Mouse (Mus musculus) c-Kit-negative CD71-positive TER-119-positive erythroid progenitor cells, embryonic 14.5 days (primary cell): ENCODE data around the gene Cox20.

Source experiments
- DNase-seq: peaks from one replicate; pipeline ENCODE4 v3.0.0-alpha.2; 2013; ENCODE audit warnings: low read depth, low spot score

Cox20 gene

DNA sequence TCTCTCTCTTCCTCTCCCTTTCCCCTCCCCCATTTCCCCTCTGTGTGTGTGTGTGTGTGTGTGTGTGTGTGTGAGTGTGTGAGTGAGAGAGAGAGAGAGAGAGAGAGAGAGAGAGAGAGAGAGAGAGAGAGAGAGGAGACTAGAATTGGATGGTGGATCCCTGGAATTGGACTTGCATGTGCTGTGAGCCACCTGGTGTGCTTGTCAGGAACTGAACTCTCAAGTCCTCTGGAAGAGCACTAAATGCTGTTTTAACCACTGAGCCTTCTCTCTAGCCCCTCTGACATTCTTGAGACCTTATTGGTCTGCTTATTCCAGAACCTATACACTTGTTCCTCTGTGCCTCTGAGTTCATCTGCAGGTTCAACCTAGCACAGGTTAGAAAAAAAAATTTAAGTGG, 32.7 kb downstream of the Cox20 start:
- DNase-seq: no peak

DNA sequence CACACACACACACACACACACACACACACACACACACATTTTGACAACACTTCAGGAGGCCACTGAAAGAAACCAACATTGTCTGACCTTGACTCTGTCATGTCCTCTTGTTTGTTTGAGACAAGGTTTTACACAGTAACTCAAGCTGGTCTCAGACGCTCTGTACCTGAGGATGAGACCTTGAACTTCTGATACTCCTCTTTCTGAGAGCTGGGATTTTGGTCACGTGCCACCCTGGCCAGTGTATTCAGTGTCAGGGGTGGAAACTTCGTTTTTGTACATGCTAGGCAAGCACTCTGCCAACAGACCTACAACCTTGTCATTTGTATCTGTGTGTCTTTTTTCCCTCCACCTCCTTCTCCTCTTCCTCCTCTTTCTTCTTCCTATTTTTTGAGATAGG, 35.6 kb downstream of the Cox20 start:
- DNase-seq: no peak

DNA sequence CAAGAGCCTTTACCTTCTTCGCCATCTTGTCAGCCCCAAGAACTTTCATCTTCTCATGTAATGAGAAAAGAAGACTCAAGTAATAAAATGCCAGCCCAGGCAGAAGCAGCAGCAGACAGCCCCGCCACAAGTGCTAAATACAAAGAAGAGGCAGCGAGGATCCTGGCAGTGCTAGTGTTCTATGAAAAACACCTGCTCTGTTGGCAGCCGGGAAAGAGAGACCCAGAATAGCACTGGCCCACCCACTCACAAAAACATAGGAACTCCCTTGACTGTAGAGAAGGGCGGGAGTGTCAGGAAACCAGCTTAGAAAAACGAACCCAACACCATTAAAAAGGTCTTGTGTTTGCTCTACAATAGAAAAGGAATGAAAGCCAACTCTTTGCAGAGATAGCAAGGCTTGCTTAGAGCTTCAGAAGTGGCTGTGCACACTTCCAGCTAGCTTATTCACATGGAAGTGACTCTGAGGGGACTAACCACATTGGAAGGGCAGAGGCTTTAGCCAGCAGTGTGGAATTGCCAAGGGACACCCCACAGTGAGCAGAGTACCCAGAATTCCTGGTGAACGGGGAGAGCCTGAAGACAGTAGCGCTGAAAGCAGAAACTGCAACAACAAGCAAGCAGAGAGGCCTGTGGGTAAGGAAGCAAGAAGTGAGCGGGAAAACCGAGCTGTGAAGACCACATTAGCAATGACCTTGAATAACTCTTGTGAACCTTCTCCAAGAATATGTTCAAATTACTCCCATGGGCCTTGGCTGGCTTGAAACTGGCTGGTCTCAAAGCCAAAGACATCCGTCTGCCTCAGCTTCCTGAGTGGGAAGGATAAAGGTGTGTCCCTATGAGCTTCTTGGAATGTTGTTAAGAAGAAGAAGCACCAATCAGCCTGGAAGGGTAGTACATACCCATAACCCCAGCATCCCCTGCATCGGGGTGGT, 39.1 kb downstream of the Cox20 start:
- DNase-seq: no peak

DNA sequence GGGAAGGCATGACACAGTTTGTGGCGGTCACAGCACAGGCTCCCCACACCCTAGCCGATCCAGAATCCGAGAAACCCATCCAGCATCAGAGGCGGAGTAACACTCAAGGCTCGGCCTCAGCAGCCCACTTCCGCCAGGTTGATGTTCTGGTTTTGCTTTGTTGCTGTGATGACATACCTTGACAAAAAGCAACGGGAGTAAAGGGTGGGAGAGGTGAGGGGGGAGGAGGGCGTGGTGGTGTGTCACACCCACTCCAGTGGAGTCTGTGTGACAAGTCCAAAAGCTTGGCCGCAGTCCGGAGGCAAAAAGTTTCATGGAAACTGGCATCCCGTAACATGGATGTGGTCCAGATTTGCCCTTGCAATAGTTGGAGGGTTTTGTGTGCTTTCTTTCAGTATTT, 41.3 kb downstream of the Cox20 start:
- DNase-seq: no peak

DNA sequence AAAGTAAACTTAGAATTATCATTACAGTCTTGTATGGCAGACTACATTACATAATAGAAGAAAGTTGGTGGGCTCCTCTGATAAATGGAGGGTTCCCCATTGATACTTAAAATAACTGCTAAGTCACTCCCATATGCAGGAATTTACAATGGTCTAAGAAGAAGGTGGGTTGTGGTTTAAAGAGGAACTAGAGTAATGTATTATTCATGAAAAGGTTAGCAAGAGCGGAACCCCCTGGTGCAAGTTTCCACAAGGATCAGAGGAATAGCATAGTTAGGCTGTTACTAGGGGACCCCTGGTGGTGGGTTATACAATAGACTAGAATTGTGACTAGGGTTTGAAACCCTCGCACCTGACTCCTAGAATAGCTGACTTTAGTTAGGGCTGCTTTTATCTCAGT, 41.8 kb downstream of the Cox20 start:
- DNase-seq: no peak

DNA sequence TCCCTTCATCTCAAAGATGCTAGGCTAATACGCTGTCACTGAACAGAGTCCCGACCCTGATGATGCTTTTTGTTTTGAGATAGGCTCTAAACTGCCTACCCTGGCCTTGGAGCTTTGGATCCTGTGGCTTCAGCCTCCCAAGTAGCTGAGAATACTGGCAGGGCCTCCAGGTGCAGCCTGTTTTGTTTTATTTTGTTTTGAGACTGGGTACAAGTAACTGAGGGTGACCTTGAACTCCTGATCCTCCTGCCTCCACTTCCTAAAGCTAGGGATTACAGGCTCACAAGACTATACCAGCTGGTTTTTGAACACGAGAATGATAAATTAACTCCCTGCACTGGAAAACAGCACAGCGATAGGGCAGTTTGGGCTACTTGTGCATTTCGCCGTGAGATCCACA, 46.2 kb downstream of the Cox20 start:
- DNase-seq: no peak

DNA sequence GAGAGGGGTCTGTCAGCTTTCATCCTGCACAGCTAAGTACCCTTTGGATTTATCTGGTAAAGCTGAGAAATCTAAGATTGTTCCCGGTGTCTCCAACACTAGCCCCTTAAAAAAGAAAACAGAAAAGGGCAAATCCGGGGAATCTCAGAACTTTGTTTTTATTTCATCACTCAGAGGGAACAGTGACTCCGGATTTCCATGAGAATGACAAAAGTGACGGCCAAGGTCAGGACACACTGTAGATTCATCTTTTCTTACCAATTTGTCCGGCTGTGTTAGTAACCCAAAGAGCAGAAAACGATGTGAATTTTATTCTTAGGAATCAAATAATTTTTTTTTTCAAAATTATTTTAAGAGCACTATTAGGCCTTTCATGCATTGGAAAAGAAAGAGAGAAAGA, 49.2 kb downstream of the Cox20 start:
- no peak for DNase-seq

DNA sequence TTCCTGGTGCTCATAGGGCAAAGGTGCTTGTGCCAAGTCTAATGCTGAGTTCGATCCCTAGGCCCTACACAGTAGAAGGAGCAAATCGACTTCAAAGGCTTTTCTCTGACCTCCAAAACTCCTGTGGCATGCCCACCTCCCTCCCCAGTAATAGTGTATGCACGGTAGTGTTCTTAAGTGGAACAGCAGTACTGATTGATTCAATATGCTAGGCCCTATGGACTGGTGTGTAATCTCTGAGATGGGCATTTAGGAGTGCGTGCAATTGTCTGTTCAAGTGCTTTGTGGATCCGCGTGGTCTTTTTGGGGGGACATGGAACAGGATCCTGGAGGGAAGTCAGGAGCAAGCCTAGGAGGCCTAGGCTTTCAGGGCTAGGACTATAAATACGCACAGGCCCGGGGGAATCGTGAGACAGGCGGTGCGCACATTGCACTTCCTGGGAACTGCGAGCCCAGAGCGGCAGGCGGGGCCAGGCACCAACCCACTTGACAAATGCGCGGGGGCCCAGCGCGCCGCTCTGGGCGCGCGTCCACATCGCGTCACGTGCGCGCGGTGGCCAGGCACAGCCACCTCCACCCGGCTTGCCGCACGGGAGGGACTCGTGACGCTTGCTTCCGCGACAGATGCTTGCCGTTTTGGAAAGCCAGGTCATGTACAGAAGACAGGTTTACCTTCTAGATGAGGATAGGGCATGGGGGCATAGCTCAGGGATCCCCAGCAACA, 49.8 kb downstream of the Cox20 start:
- peak; percentile 43 for DNase-seq

DNA sequence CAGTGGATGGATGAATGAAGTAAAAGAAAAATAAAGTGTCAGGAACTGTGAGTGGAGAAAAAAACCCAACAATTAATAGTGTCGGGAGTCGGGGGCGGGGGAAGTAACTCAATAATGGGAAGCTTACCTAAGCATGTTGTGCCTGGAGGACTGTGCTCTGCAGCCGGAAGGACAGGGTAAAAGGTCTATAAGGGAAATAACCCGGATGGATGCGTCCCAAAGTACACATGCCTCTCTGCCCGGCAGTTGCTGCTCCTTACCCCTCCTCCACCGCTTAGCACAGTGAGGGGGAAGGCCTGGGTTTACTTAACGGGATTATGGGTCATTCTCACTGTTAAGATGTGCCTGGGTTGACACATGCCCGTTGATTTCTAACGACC, 50.3 kb downstream of the Cox20 start:
- DNase-seq: no peak
